1 mouse cellular context compared by ENCODE assay signal in the genomic region with DNA sequence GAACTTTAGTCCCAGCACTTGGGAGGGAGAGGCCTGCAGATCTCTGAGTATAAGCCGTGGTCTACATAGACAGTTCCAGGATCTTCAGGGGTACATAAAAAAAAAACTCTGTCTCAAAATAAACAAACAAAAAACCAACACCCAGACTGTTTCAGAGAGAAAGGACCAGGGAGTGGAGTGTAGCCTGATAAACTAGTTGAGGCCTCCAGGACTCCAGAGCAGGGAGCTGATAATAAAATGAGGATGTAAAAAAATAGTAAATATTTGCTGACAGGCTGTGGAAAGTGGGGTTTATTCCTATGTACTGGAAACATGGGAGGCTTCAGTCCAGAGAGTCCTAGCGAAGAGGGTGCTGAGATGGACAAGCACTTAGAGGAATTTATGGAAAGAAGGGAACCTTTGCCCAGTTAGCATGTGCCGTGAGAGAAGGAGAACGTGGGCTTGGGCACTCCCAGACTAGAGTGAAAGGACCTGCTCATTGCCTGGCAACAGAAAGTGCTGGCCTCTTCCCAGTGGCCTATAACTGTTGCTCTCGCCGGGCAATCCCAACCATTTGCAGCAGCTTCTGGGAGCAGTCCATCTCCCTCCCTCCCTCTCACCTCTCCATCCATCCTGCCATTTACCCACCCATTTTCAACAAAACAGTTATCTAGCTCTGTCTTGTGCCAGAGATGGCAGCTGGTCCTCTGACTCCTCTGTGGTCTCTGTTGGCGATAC.
TF ChIP-seq lines count a peak whose summit lies in the region.

No protein-coding gene starts in this region.

TF ChIP-seq in CH12.LX, 34 proteins besides CTCF, POLR2A, EP300 and RAD21:
- no peak for TF ChIP-seq CHD2 (IDR thresholded peaks at IDR 0.05; ENCODE audit: low read length)
- TF ChIP-seq IRF4 (IDR thresholded peaks at IDR 0.05; ENCODE audit: low read depth, low read length): no peak
- no peak for TF ChIP-seq MAZ (IDR thresholded peaks at IDR 0.05; ENCODE audit: low read depth, low read length)
- TF ChIP-seq TBP (conservative IDR thresholded peaks at IDR 0.05; ENCODE audit: low read depth, low read length): no peak
- no peak for TF ChIP-seq NELFE (IDR thresholded peaks at IDR 0.05; ENCODE audit: low read depth, low read length)
- TF ChIP-seq ZMIZ1 (IDR thresholded peaks at IDR 0.05; ENCODE audit: low read depth, low read length): no peak
- TF ChIP-seq ZC3H11A (IDR thresholded peaks at IDR 0.05; ENCODE audit: low read depth, low read length): no peak
- no peak for TF ChIP-seq ELF1 (IDR thresholded peaks at IDR 0.05; ENCODE audit: low read depth, low read length)
- no peak for TF ChIP-seq MEF2A (IDR thresholded peaks at IDR 0.05; ENCODE audit: borderline replicate concordance, low read depth, low read length)
- no peak for TF ChIP-seq USF2 (conservative IDR thresholded peaks at IDR 0.05; ENCODE audit: low read depth, low read length)
- no peak for TF ChIP-seq HCFC1 (IDR thresholded peaks at IDR 0.05; ENCODE audit: low read depth, low read length)
- no peak for TF ChIP-seq SMC3 (IDR thresholded peaks at IDR 0.05; ENCODE audit: low read depth, low read length)
- no peak for TF ChIP-seq MYC (IDR thresholded peaks at IDR 0.05; ENCODE audit: low read depth, low read length)
- TF ChIP-seq PAX5 (IDR thresholded peaks at IDR 0.05; ENCODE audit: low read length): no peak
- TF ChIP-seq CHD1 (IDR thresholded peaks at IDR 0.05; ENCODE audit: low read depth, low read length): no peak
- no peak for TF ChIP-seq SIN3A (IDR thresholded peaks at IDR 0.05; ENCODE audit: low read length)
- TF ChIP-seq USF1 (IDR thresholded peaks at IDR 0.05; ENCODE audit: low read depth, low read length): no peak
- TF ChIP-seq RCOR1 (conservative IDR thresholded peaks at IDR 0.05; ENCODE audit: low read depth, low read length): no peak
- no peak for TF ChIP-seq MXI1 (IDR thresholded peaks at IDR 0.05; ENCODE audit: low read depth, low read length)
